Mouse (Mus musculus): ENCODE measurements at regions not wholly inside any gene's neighbourhood (a gene's known extent, or its start where the extent isn't known, plus 50 kb on each side); places are given as distances from the start of the nearest gene placed in this dataset.

- DNase-seq (ENCODE audit: low spot score) = no peak
Measured at GRCm38 (mm10) chr3:60819684-60820281, 182.8 kb upstream of the P2ry1 start.

GRCm38 (mm10) chr3:60821463-60821862 lies 181.1 kb upstream of the P2ry1 start:
- H3K27ac ChIP-seq (ENCODE audit: low read depth) = no peak overlapping the region
- H3K9ac ChIP-seq (ENCODE audit: low read length) = no peak overlapping the region
- no peaks in the 10 kb centered on the region for H3K27me3 ChIP-seq (replicated peaks; ENCODE audit: control insufficient read depth, insufficient read depth, low read length)
- no peaks in the 10 kb centered on the region for H3K9me3 ChIP-seq (ENCODE audit: control insufficient read depth, low read length)
- ATAC-seq (replicated peaks; ENCODE audit: low FRiP score, low TSS enrichment, low read depth) (no peak), DNase-seq (ENCODE audit: low spot score) (no peak)
- no peak overlapping the region for H3K4me2 ChIP-seq (ENCODE audit: low read length)
- no peak overlapping the region for H3K4me3 ChIP-seq (ENCODE audit: low read depth, low read length)
- H3K4me1 ChIP-seq (replicated peaks; ENCODE audit: control insufficient read depth, insufficient read depth, low read length) = peaks cover 3% of the 10 kb centered on the region; the same call in 1 of the 2 replicates
- no peaks in the 10 kb centered on the region for H3K36me3 ChIP-seq (ENCODE audit: control insufficient read depth, insufficient read depth, low read length)

More at GRCm38 (mm10) chr3:60819684-60820281, 182.8 kb upstream of the P2ry1 start:
- Histone ChIP-seq H3K27me3 (replicated peaks; ENCODE audit: control insufficient read depth, insufficient read depth, low read length) (no peaks in the 10 kb centered on the region), H3K9ac (ENCODE audit: low read length) (no peak overlapping the region), H3K9me3 (ENCODE audit: control insufficient read depth, low read length) (no peaks in the 10 kb centered on the region), H3K4me1 (replicated peaks; ENCODE audit: control insufficient read depth, insufficient read depth, low read length) (no peaks in the 10 kb centered on the region), H3K36me3 (ENCODE audit: control insufficient read depth, insufficient read depth, low read length) (no peaks in the 10 kb centered on the region), H3K27ac (ENCODE audit: low read depth) (no peak overlapping the region), H3K4me3 (ENCODE audit: low read depth, low read length) (no peak overlapping the region), H3K4me2 (ENCODE audit: low read length) (no peak overlapping the region)
- ATAC-seq (replicated peaks; ENCODE audit: low FRiP score, low TSS enrichment, low read depth) = no peak
- 77% methylated on average over 4 of the region's 4 CpGs for WGBS

GRCm38 (mm10) chr3:60826759-60827158 lies 175.8 kb upstream of the P2ry1 start:
- WGBS = 52% methylated on average over 4 of the region's 4 CpGs
- H3K4me2 ChIP-seq (ENCODE audit: low read length) = no peak overlapping the region
- ATAC-seq (replicated peaks; ENCODE audit: low FRiP score, low TSS enrichment, low read depth) = no peak

GRCm38 (mm10) chr3:60832385-60832784 lies 170.2 kb upstream of the P2ry1 start:
- WGBS = 85% methylated on average over 4 of the region's 4 CpGs
- Histone ChIP-seq H3K4me2 (ENCODE audit: low read length) (no peak overlapping the region), H3K9ac (ENCODE audit: low read length) (no peak overlapping the region), H3K4me1 (replicated peaks; ENCODE audit: control insufficient read depth, insufficient read depth, low read length) (no peaks in the 10 kb centered on the region), H3K27me3 (replicated peaks; ENCODE audit: control insufficient read depth, insufficient read depth, low read length) (no peaks in the 10 kb centered on the region), H3K9me3 (ENCODE audit: control insufficient read depth, low read length) (no peaks in the 10 kb centered on the region), H3K4me3 (ENCODE audit: low read depth, low read length) (no peak overlapping the region), H3K27ac (ENCODE audit: low read depth) (no peak overlapping the region), H3K36me3 (ENCODE audit: control insufficient read depth, insufficient read depth, low read length) (no peaks in the 10 kb centered on the region)
- DNase-seq (ENCODE audit: low spot score) = no peak
- ATAC-seq (replicated peaks; ENCODE audit: low FRiP score, low TSS enrichment, low read depth) = no peak

More at GRCm38 (mm10) chr3:60826759-60827158, 175.8 kb upstream of the P2ry1 start:
- no peaks in the 10 kb centered on the region for H3K9me3 ChIP-seq (ENCODE audit: control insufficient read depth, low read length)
- no peak overlapping the region for H3K27ac ChIP-seq (ENCODE audit: low read depth)
- no peak for DNase-seq (ENCODE audit: low spot score)
- H3K27me3 ChIP-seq (replicated peaks; ENCODE audit: control insufficient read depth, insufficient read depth, low read length) = no peaks in the 10 kb centered on the region
- H3K4me3 ChIP-seq (ENCODE audit: low read depth, low read length) = no peak overlapping the region
- H3K36me3 ChIP-seq (ENCODE audit: control insufficient read depth, insufficient read depth, low read length) = no peaks in the 10 kb centered on the region
- no peak overlapping the region for H3K9ac ChIP-seq (ENCODE audit: low read length)
- peaks cover 7% of the 10 kb centered on the region; the same call in 1 of the 2 replicates for H3K4me1 ChIP-seq (replicated peaks; ENCODE audit: control insufficient read depth, insufficient read depth, low read length)

GRCm38 (mm10) chr3:60841895-60842294 lies 160.7 kb upstream of the P2ry1 start:
- no peak for DNase-seq (ENCODE audit: low spot score)
- ATAC-seq (replicated peaks; ENCODE audit: low FRiP score, low TSS enrichment, low read depth) = no peak
- 83% methylated on average over 1 of the region's 1 CpGs for WGBS

GRCm38 (mm10) chr3:60845293-60845692 lies 157.3 kb upstream of the P2ry1 start:
- H3K9me3 ChIP-seq (ENCODE audit: control insufficient read depth, low read length) = 0 out of 2 replicates have a peak, but pooled peaks cover 2% of the 10 kb centered on the region
- no peak overlapping the region for H3K27ac ChIP-seq (ENCODE audit: low read depth)
- H3K4me3 ChIP-seq (ENCODE audit: low read depth, low read length) = no peak overlapping the region
- H3K4me2 ChIP-seq (ENCODE audit: low read length) = no peak overlapping the region
- DNase-seq (ENCODE audit: low spot score) (no peak), ATAC-seq (replicated peaks; ENCODE audit: low FRiP score, low TSS enrichment, low read depth) (no peak)
- no peaks in the 10 kb centered on the region for H3K36me3 ChIP-seq (ENCODE audit: control insufficient read depth, insufficient read depth, low read length)
- H3K9ac ChIP-seq (ENCODE audit: low read length) = no peak overlapping the region
- no peaks in the 10 kb centered on the region for H3K4me1 ChIP-seq (replicated peaks; ENCODE audit: control insufficient read depth, insufficient read depth, low read length)
- no peaks in the 10 kb centered on the region for H3K27me3 ChIP-seq (replicated peaks; ENCODE audit: control insufficient read depth, insufficient read depth, low read length)
- 76% methylated on average over 2 of the region's 2 CpGs for WGBS

More at GRCm38 (mm10) chr3:60841895-60842294, 160.7 kb upstream of the P2ry1 start:
- Histone ChIP-seq H3K4me1 (replicated peaks; ENCODE audit: control insufficient read depth, insufficient read depth, low read length) (no peaks in the 10 kb centered on the region), H3K9ac (ENCODE audit: low read length) (no peak overlapping the region), H3K4me2 (ENCODE audit: low read length) (no peak overlapping the region), H3K9me3 (ENCODE audit: control insufficient read depth, low read length) (no peaks in the 10 kb centered on the region), H3K27ac (ENCODE audit: low read depth) (no peak overlapping the region), H3K36me3 (ENCODE audit: control insufficient read depth, insufficient read depth, low read length) (no peaks in the 10 kb centered on the region), H3K27me3 (replicated peaks; ENCODE audit: control insufficient read depth, insufficient read depth, low read length) (no peaks in the 10 kb centered on the region), H3K4me3 (ENCODE audit: low read depth, low read length) (no peak overlapping the region)

- Histone ChIP-seq H3K4me2 (ENCODE audit: low read length) (no peak overlapping the region), H3K9ac (ENCODE audit: low read length) (no peak overlapping the region), H3K9me3 (ENCODE audit: control insufficient read depth, low read length) (0 out of 2 replicates have a peak, but pooled peaks cover 2% of the 10 kb centered on the region), H3K4me3 (ENCODE audit: low read depth, low read length) (no peak overlapping the region), H3K27ac (ENCODE audit: low read depth) (no peak overlapping the region), H3K36me3 (ENCODE audit: control insufficient read depth, insufficient read depth, low read length) (no peaks in the 10 kb centered on the region), H3K27me3 (replicated peaks; ENCODE audit: control insufficient read depth, insufficient read depth, low read length) (no peaks in the 10 kb centered on the region), H3K4me1 (replicated peaks; ENCODE audit: control insufficient read depth, insufficient read depth, low read length) (no peaks in the 10 kb centered on the region)
- DNase-seq (ENCODE audit: low spot score) (no peak), ATAC-seq (replicated peaks; ENCODE audit: low FRiP score, low TSS enrichment, low read depth) (no peak)
- 86% methylated on average over 2 of the region's 2 CpGs for WGBS
Measured at GRCm38 (mm10) chr3:60848437-60848836, 154.2 kb upstream of the P2ry1 start.

GRCm38 (mm10) chr3:60853773-60854172 lies 148.8 kb upstream of the P2ry1 start:
- H3K9me3 ChIP-seq (ENCODE audit: control insufficient read depth, low read length) = 0 out of 2 replicates have a peak, but pooled peaks cover 2% of the 10 kb centered on the region
- H3K9ac ChIP-seq (ENCODE audit: low read length) = no peak overlapping the region
- no peaks in the 10 kb centered on the region for H3K36me3 ChIP-seq (ENCODE audit: control insufficient read depth, insufficient read depth, low read length)
- H3K4me2 ChIP-seq (ENCODE audit: low read length) = no peak overlapping the region
- DNase-seq (ENCODE audit: low spot score) (no peak), ATAC-seq (replicated peaks; ENCODE audit: low FRiP score, low TSS enrichment, low read depth) (no peak)
- no peak overlapping the region for H3K27ac ChIP-seq (ENCODE audit: low read depth)
- no peaks in the 10 kb centered on the region for H3K27me3 ChIP-seq (replicated peaks; ENCODE audit: control insufficient read depth, insufficient read depth, low read length)
- 66% methylated on average over 5 of the region's 5 CpGs for WGBS
- H3K4me3 ChIP-seq (ENCODE audit: low read depth, low read length) = no peak overlapping the region
- no peaks in the 10 kb centered on the region for H3K4me1 ChIP-seq (replicated peaks; ENCODE audit: control insufficient read depth, insufficient read depth, low read length)

GRCm38 (mm10) chr3:60855734-60856133 lies 146.9 kb upstream of the P2ry1 start:
- Histone ChIP-seq H3K4me3 (ENCODE audit: low read depth, low read length) (no peak overlapping the region), H3K36me3 (ENCODE audit: control insufficient read depth, insufficient read depth, low read length) (no peaks in the 10 kb centered on the region), H3K27me3 (replicated peaks; ENCODE audit: control insufficient read depth, insufficient read depth, low read length) (no peaks in the 10 kb centered on the region), H3K4me1 (replicated peaks; ENCODE audit: control insufficient read depth, insufficient read depth, low read length) (no peaks in the 10 kb centered on the region), H3K27ac (ENCODE audit: low read depth) (no peak overlapping the region), H3K9me3 (ENCODE audit: control insufficient read depth, low read length) (no peaks in the 10 kb centered on the region), H3K4me2 (ENCODE audit: low read length) (no peak overlapping the region), H3K9ac (ENCODE audit: low read length) (no peak overlapping the region)
- 68% methylated on average over 2 of the region's 2 CpGs for WGBS
- ATAC-seq (replicated peaks; ENCODE audit: low FRiP score, low TSS enrichment, low read depth) (no peak), DNase-seq (ENCODE audit: low spot score) (no peak)
